Mouse (Mus musculus) hindbrain, embryonic 12.5 days (tissue): ENCODE results near the gene Gm45837. TPM values are rescaled to one million over a fixed set of nuclear protein-coding genes. Genes with fewer than 3 reads are reported as not detected.
A peak's percentile ranks its signal among the peaks of the same experiment; 100 is the strongest.

Experiments
- ATAC-seq: fragments of 200-750 bp; cut with Nextera tagmentation; 2 replicates; pipeline ENCODE4 v1.8.0; 2017; ENCODE audit warnings: moderate TSS enrichment; ENCODE audit not compliant: low FRiP score
- H3K27ac ChIP-seq: fragments of 300-500 bp; sonication (generic); 2 replicates; pipeline ENCODE4 v1.5.1; 2016; ENCODE audit warnings: mild to moderate bottlenecking
- H3K27me3 ChIP-seq: fragments of 300-500 bp; sonication (generic); 2 replicates; pipeline ENCODE4 v1.6.1; 2016; ENCODE audit warnings: mild to moderate bottlenecking
- H3K36me3 ChIP-seq: fragments of 300-500 bp; sonication (generic); 2 replicates; pipeline ENCODE4 v1.6.1; 2016; ENCODE audit warnings: mild to moderate bottlenecking
- H3K4me1 ChIP-seq: fragments of 300-500 bp; sonication (generic); 2 replicates; pipeline ENCODE4 v1.6.1; 2016
- H3K4me2 ChIP-seq: fragments of 300-500 bp; sonication (generic); replicated peaks from 2 replicates; pipeline ENCODE4 v1.6.1; 2016; ENCODE audit warnings: mild to moderate bottlenecking
- H3K4me3 ChIP-seq: fragments of 300-500 bp; sonication (generic); 2 replicates; pipeline ENCODE4 v1.5.1; 2016; ENCODE audit warnings: mild to moderate bottlenecking
- H3K9ac ChIP-seq: fragments of 300-500 bp; sonication (generic); 2 replicates; pipeline ENCODE4 v1.6.1; 2016; ENCODE audit warnings: mild to moderate bottlenecking, moderate library complexity
- H3K9me3 ChIP-seq: fragments of 300-500 bp; sonication (generic); replicated peaks from 2 replicates; pipeline ENCODE4 v1.6.1; 2016; ENCODE audit warnings: mild to moderate bottlenecking
- WGBS: fragments of 180-500 bp; shearing (Covaris S2); methylation state at CpG from one replicate; pipeline ENCODE4 v1.1.7; 2016; 5-methylcytosine and 5-hydroxymethylcytosine counted together
- polyA plus RNA-seq: library from polyadenylated mRNA; unstranded; fragments of >200 nt; fragmentation: Nextera tagmentation; extraction: Ambion mirVana; gene quantifications from 2 replicates; pipeline ENCODE4 v1.2.1, GENCODE M21; 2016

Gene Gm45837
- polyA plus RNA-seq, 1 experiment from 2014 or later: not detected

DNA sequence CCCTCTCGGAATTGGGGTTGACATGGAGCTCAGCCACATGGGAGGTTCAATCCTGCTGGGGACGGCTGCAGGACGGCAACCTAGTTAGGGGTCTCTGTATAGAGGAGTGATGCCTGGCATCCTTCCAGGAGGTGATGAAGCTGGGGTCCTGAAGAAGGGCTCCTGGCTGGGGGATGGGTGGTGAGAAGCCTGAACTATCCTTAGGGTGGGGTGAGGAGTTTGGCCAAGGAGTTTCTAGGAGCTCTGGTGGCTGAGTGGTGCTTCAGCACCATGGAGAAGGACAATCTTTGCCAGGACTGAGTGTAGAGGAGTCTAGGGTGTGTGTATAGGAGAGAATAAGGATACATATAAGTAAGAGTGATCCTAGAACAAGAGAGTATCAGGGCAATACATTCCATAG lies 11.4 kb downstream of the Gm45837 start:
- Histone ChIP-seq H3K9ac (peak overlapping the region; percentile 42; the same call in 1 of the 2 replicates), H3K27me3 (peaks cover 32% of the 10 kb centered on the region), H3K4me1 (peaks cover 21% of the 10 kb centered on the region), H3K4me2 (peak overlapping the region; percentile 42), H3K4me3 (peak overlapping the region; percentile 16), H3K9me3 (no peaks in the 10 kb centered on the region), H3K27ac (no peak overlapping the region; the same call in 1 of the 2 replicates), H3K36me3 (no peaks in the 10 kb centered on the region)
- 29% methylated on average over 3 of the region's 3 CpGs for WGBS
- ATAC-seq: no peak

DNA sequence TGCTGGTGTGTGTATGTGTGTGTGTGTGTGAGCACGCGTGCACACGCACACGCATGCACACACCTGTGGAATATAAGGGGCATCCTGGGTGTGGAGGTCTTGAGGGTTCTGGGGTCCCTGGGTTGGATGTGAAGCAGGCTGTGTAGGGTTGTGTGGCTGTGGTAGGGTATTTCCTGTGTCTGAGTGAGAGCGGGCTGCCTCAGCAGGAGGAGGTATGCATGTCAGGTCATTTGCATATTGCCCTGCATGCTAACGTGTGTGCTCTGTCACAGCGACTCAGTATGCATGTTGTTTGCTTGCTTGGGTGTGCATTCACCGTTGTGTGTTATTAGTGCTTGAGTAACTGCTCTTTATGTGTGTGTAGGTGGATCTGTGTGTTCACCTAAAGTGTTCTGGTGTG lies 12.0 kb downstream of the Gm45837 start:
- Histone ChIP-seq H3K4me3 (0 out of 2 replicates have a peak overlapping the region, but pooled peaks have one; percentile 3), H3K9ac (no peak overlapping the region), H3K27me3 (peaks cover 28% of the 10 kb centered on the region), H3K4me1 (peaks cover 21% of the 10 kb centered on the region), H3K36me3 (no peaks in the 10 kb centered on the region), H3K9me3 (no peaks in the 10 kb centered on the region), H3K4me2 (no peak overlapping the region), H3K27ac (no peak overlapping the region)
- ATAC-seq: no peak
- 84% methylated on average over 8 of the region's 8 CpGs for WGBS

DNA sequence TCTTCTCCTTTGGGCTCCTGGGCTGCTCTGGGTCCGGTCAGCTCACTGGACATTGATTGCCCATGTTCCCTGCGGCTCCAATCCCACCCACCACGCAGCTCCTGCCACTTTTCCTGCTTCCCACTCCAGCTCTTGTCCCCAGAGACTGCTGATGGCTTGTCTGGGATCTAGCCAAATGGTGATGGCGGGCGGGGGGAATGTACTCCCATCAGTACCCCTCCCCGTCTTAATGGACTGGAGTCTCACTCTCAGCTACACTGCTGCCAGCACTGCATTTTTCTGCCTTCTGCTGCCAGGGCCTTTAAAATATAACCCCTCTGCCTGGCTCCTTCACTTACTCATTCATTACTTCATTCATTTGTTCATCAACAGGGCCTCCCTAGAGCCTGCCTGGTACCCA lies 13.3 kb downstream of the Gm45837 start:
- no peak for ATAC-seq
- peaks cover 18% of the 10 kb centered on the region for H3K27me3 ChIP-seq
- H3K4me1 ChIP-seq: peaks cover 19% of the 10 kb centered on the region
- H3K4me2 ChIP-seq: no peak overlapping the region
- H3K36me3 ChIP-seq: no peaks in the 10 kb centered on the region
- H3K27ac ChIP-seq: no peak overlapping the region
- no peak overlapping the region for H3K9ac ChIP-seq
- H3K9me3 ChIP-seq: no peaks in the 10 kb centered on the region
- no peak overlapping the region for H3K4me3 ChIP-seq
- WGBS: 72% methylated on average over 6 of the region's 6 CpGs

DNA sequence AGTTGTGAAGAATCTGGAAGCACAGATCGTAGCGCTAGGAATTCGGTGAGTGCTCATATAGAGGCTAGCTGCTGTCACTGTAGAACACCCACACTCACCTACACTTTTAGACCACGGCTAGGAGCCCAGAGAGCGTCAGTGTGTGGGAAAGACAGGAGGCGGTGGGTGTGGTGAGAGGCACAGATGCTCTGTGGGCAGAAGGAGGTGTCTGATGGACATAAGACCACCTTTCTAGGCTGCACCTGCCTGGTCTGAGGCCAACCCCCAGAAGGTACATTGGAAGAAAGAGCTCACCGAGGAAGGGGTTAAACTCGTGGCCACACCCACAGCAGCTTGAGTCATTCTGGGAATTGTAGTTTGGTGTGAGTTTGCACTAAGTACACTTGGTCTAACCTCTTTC lies 16.0 kb downstream of the Gm45837 start:
- H3K27ac ChIP-seq: no peak overlapping the region
- H3K4me3 ChIP-seq: no peak overlapping the region
- no peak overlapping the region for H3K9ac ChIP-seq
- ATAC-seq: no peak
- H3K9me3 ChIP-seq: no peaks in the 10 kb centered on the region
- no peak overlapping the region for H3K4me2 ChIP-seq
- H3K27me3 ChIP-seq: peaks cover 3% of the 10 kb centered on the region; the same call in 1 of the 2 replicates
- WGBS: 73% methylated on average over 8 of the region's 8 CpGs
- H3K36me3 ChIP-seq: no peaks in the 10 kb centered on the region
- peaks cover 5% of the 10 kb centered on the region; the same call in 1 of the 2 replicates for H3K4me1 ChIP-seq

DNA sequence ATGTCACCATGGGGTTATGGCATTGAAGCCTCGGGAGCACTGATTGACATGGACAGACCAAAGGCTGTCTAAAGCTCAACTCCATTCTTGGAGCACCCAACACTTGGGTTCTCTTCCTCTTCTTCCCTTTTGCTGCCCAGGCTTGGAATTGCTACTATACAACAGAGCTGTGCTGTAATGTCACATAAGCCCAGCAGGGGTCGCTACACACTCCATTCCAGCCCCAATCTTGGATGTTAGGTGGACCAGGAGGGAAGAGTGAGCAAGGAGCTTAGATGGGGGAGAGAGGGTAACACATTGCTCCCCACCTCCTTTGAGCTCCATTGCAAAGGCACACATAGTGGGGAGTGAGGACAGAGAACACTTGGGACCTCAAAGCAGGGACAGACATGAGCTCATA lies 17.1 kb downstream of the Gm45837 start:
- ATAC-seq: no peak
- no peaks in the 10 kb centered on the region for H3K36me3 ChIP-seq
- no peak overlapping the region for H3K27ac ChIP-seq
- H3K9me3 ChIP-seq: no peaks in the 10 kb centered on the region
- no peak overlapping the region for H3K4me2 ChIP-seq
- H3K9ac ChIP-seq: no peak overlapping the region
- no peaks in the 10 kb centered on the region for H3K4me1 ChIP-seq
- no peak overlapping the region for H3K4me3 ChIP-seq
- 0 out of 2 replicates have a peak, but pooled peaks cover 3% of the 10 kb centered on the region for H3K27me3 ChIP-seq
- WGBS: 22% methylated on average over 2 of the region's 2 CpGs

DNA sequence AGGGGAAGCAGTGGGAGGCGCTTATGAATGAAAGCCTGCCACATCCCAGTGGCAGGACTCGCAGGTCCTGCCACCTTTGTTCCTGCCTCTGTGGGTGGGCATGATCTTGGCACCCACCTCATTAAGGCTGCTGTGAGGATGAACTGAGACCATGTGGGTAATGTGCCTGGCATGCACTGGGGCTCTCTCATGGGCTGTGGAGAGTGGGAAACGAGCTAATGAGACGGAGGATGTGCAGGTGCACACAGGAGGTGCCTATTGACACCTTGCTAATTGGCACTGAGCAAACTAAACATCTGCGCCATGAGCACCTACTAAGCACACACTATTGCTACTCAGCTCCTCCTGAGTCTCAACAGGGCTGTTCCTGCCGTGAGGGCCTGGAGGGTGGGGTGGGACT lies 24.4 kb downstream of the Gm45837 start:
- ATAC-seq: no peak
- 61% methylated on average over 6 of the region's 6 CpGs for WGBS

DNA sequence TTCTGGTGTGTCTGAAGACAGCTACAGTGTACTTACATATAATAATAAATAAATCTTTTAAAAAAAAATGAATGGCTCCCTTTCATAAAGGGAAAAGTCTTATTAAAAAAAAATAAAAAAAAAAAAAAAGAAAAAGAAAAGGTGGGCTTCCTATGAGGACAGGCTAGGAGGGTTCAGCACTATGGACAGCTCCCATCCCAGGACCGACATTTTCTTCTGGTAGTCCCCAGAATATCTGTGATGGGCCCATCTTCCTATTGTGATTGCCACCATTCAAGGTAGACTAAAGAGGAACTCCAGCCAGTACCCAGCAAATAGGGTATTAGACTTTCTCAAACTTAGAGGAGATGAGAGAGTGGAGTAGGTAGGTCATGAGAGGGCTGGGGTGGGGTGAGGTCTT lies 27.2 kb downstream of the Gm45837 start:
- no peaks in the 10 kb centered on the region for H3K36me3 ChIP-seq
- H3K4me1 ChIP-seq: peaks cover 6% of the 10 kb centered on the region; the same call in 1 of the 2 replicates
- no peak overlapping the region for H3K4me3 ChIP-seq
- WGBS: 12% methylated on average over 1 of the region's 1 CpGs
- no peaks in the 10 kb centered on the region for H3K9me3 ChIP-seq
- H3K4me2 ChIP-seq: no peak overlapping the region
- no peaks in the 10 kb centered on the region for H3K27me3 ChIP-seq
- H3K9ac ChIP-seq: no peak overlapping the region
- ATAC-seq: no peak
- no peak overlapping the region for H3K27ac ChIP-seq

More for the DNA sequence above, 24.4 kb downstream of the Gm45837 start:
- H3K27ac ChIP-seq: no peak overlapping the region
- no peaks in the 10 kb centered on the region for H3K27me3 ChIP-seq
- no peak overlapping the region for H3K9ac ChIP-seq
- H3K4me1 ChIP-seq: no peaks in the 10 kb centered on the region
- no peaks in the 10 kb centered on the region for H3K36me3 ChIP-seq
- no peak overlapping the region for H3K4me3 ChIP-seq
- H3K9me3 ChIP-seq: no peaks in the 10 kb centered on the region
- H3K4me2 ChIP-seq: no peak overlapping the region

DNA sequence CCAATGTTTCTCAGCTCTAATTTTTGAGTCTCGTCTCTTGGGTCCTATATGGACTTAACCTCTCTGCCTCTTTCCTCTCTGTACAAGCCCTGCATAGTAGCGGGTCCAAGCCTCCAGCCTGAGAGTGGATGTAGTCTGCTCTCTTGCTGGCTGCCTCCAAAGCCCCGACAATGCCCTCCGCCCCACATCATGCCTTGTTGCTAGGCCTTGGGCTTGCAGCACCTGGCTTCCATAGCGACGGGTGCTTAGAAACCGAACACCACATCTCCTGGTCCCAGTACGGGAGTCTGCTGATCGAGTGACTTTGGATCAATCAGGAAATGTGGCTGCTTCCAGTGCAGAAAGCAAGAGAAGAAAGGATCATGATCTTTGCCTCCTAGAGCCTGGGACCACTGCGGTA lies 32.4 kb downstream of the Gm45837 start:
- Histone ChIP-seq H3K4me3 (no peak overlapping the region), H3K27me3 (no peaks in the 10 kb centered on the region; the same call in 1 of the 2 replicates), H3K36me3 (no peaks in the 10 kb centered on the region), H3K4me1 (peaks cover 10% of the 10 kb centered on the region; the same call in 1 of the 2 replicates), H3K27ac (no peak overlapping the region), H3K9ac (no peak overlapping the region), H3K4me2 (no peak overlapping the region), H3K9me3 (no peaks in the 10 kb centered on the region)
- no peak for ATAC-seq
- 62% methylated on average over 10 of the region's 10 CpGs for WGBS

DNA sequence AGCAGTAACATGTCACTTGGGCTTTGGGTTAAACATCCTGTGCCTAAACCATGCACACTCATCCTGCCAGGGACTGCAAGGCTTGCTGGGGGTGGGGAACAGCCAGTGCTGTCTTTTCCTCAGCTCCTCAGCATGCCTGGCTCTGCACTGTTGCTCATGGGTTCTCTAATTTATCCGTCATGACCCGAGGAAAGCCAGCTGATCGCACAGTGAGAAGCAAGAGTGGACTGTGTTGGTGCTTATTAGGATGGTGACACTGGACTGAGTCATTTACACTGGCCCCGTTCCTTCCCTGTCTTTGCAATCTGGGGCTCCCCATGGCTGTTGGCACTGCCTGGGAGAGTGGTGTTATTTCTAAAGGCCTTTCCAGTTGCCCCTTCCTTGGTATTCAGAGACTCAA lies 33.5 kb downstream of the Gm45837 start:
- Histone ChIP-seq H3K4me1 (peaks cover 10% of the 10 kb centered on the region; the same call in 1 of the 2 replicates), H3K27ac (no peak overlapping the region), H3K9me3 (no peaks in the 10 kb centered on the region), H3K36me3 (no peaks in the 10 kb centered on the region), H3K9ac (no peak overlapping the region), H3K4me3 (no peak overlapping the region), H3K4me2 (no peak overlapping the region), H3K27me3 (no peaks in the 10 kb centered on the region; the same call in 1 of the 2 replicates)
- ATAC-seq: no peak
- WGBS: 82% methylated on average over 4 of the region's 4 CpGs

DNA sequence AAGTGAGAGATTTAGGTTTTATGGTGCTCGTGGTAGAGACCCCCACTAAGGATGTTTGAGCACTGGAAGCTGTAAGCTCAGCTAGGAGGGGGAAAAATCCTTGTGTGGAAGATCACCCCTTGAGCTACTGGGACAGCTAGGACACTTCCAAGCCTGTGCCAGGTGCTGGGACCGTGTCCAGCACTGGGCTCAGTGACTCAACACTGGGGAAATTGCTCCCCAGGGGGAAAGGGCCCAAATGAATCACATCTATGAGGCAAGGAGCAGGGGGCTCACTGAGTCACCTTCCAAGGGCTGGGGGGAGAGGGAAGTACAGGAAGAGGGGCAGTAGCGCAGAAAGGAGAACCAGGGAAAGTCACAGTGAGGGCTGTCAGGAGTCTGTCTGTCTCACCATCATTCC lies 39.2 kb downstream of the Gm45837 start:
- no peak overlapping the region for H3K4me2 ChIP-seq
- ATAC-seq: no peak
- WGBS: 50% methylated on average over 3 of the region's 3 CpGs

DNA sequence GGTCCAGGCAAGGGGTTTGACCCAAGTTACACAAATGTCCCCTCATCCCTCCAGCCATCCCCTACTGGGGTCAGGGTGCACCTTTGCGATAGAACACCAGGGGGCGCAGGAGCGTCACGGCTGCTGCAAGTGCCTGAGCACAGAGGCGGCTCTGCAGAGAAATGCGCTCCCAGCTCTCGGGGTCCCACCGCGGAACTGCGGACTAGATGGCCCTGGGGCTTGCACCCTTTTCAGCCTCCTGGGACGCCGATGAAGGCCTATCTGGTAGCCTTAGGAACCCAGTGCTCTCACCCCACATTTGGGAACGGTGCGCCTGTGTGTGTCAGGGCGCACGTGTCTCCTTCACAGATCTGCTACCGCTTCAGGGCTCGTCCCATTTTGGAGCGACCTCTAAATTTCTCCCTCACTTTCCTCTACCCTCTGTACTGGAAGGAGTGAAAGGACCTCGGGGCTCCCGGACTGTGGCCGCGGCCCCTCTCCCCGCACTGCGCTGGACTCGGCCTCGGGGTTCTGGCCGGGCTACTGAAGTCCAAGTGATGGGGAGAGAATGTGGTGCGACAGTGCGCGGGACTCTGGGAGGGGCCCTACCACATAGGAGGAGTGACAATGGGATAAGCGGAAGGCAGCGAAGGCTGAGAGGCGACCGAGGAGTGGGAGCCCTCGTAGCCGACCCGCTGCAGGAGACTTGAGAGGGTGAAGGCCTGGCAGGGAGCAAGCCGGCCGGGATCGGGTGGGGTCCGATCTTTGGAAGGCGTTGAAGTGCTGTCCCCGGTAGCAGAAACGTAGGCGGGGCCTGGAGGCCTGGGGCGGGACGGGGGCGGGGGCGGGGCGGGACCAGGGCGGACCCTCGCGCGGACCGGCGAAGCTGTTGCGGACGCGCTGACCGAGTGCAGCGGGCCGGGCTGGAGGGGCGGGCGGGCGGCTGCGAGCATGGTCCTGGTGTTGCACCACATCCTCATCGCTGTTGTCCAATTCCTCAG lies 40.0 kb downstream of the Gm45837 start:
- peak overlapping the region; percentile 65 for H3K9ac ChIP-seq
- peak overlapping the region; percentile 99 for H3K4me2 ChIP-seq
- no peaks in the 10 kb centered on the region for H3K36me3 ChIP-seq
- H3K27me3 ChIP-seq: peaks cover 34% of the 10 kb centered on the region
- no peak overlapping the region for H3K27ac ChIP-seq
- WGBS: under 1% methylated on average over 65 of the region's 68 CpGs
- peaks cover 4% of the 10 kb centered on the region for H3K4me1 ChIP-seq
- ATAC-seq: peak; percentile 82
- peak overlapping the region; percentile 50 for H3K4me3 ChIP-seq
- H3K9me3 ChIP-seq: no peaks in the 10 kb centered on the region

More for the DNA sequence above, 39.2 kb downstream of the Gm45837 start:
- Histone ChIP-seq H3K9ac (no peak overlapping the region), H3K27ac (no peak overlapping the region), H3K36me3 (no peaks in the 10 kb centered on the region), H3K27me3 (peaks cover 34% of the 10 kb centered on the region), H3K4me3 (no peak overlapping the region), H3K4me1 (peaks cover 4% of the 10 kb centered on the region; the same call in 1 of the 2 replicates), H3K9me3 (no peaks in the 10 kb centered on the region)

DNA sequence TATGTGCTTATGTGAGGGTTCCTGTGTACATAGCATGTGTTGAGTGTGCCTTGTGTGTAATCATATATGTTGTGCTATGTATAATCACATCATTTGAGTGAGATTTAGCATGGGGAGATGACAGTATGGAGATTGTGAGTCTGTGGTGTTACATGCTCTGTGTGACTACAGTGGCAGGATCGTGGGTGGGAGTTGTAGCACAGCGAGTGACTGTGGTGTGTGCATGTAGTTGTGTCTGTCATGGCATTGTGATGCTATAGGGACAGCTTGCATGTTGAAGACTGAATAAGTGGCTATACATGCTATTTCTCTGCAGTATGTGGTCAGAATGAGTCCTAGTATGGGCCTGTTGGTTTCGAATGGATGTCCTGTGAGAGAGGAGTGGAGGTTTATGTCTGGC lies 42.0 kb downstream of the Gm45837 start:
- peaks cover 39% of the 10 kb centered on the region for H3K27me3 ChIP-seq
- no peak overlapping the region for H3K9ac ChIP-seq
- H3K27ac ChIP-seq: no peak overlapping the region
- no peak for ATAC-seq
- H3K4me1 ChIP-seq: peaks cover 15% of the 10 kb centered on the region
- no peaks in the 10 kb centered on the region for H3K36me3 ChIP-seq
- 0 out of 2 replicates have a peak overlapping the region, but pooled peaks have one; percentile 9 for H3K4me2 ChIP-seq
- H3K4me3 ChIP-seq: no peak overlapping the region
- H3K9me3 ChIP-seq: no peaks in the 10 kb centered on the region
- WGBS: 91% methylated on average over 3 of the region's 3 CpGs
